Mouse (Mus musculus): ENCODE results near the gene Dyrk4.

DNA sequence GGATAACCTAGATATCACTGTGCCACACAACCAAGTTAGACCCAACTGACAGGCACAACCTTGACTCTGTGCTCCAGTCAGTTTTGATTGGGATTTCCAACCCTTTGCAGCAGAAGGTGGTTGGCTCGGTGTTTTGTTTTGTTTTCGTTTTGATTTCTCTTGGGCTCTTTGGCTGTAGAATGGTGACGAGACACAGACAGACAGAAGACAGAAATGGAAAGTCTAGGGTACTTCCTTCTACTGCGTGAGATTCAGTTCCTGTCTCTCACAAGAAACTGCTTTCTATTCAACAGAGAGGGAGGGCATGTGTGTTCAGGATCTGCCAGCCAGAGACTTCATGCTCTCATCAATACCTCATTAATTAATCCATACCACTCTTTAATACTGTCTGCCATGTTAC is 10.9 kb downstream of the Dyrk4 start:
- TF ChIP-seq POLR2A (IDR thresholded peaks at IDR 0.05; ENCODE audit: extremely low read depth, insufficient read depth, low read length) = no peak
- TF ChIP-seq CTCF (IDR thresholded peaks at IDR 0.05; ENCODE audit: extremely low read depth, insufficient read depth, low read length) = no peak
